Mouse (Mus musculus) testis, adult 2 months (tissue): ENCODE data around the gene Cib1.

Experiments
- CTCF ChIP-seq: fragments of 200-500 bp; IDR thresholded peaks from 2 replicates; pipeline ENCODE4 v1.5.1; 2012; ENCODE audit warnings: low read depth, mild to moderate bottlenecking, inconsistent platforms, low read length, moderate library complexity; ENCODE audit not compliant: control insufficient read depth, insufficient read depth, insufficient replicate concordance
- POLR2A ChIP-seq: fragments of 200-500 bp; IDR thresholded peaks from 2 replicates; pipeline ENCODE4 v1.6.1; 2012; ENCODE audit warnings: low read depth, mild to moderate bottlenecking, inconsistent platforms, low read length, moderate library complexity; ENCODE audit not compliant: control insufficient read depth

GRCm38 (mm10) chr7:80214459-80214858, 18.2 kb downstream of the Cib1 start:
- no peak for TF ChIP-seq CTCF
- no peak for TF ChIP-seq POLR2A
